Mouse (Mus musculus) hindbrain, embryonic 11.5 days (tissue): Measurements from ENCODE around the gene Stk11. TPM values are rescaled to one million over a fixed set of nuclear protein-coding genes. Genes with fewer than 3 reads are reported as not detected.

Experiments used
- ATAC-seq: fragments of 200-750 bp; cut with Nextera tagmentation; 2 replicates; pipeline ENCODE4 v1.8.0; 2017; ENCODE audit warnings: mild to moderate bottlenecking, moderate TSS enrichment, moderate library complexity; ENCODE audit not compliant: low FRiP score
- DNase-seq: peaks from one replicate; pipeline ENCODE4 v3.0.0-alpha.2; 2015; ENCODE audit warnings: low spot score
- H3K27ac ChIP-seq: fragments of 300-500 bp; sonication (generic); 2 replicates; pipeline ENCODE4 v1.5.1; 2014; ENCODE audit warnings: mild to moderate bottlenecking, low read depth, low read length
- H3K27me3 ChIP-seq: fragments of 300-500 bp; sonication (generic); 2 replicates; pipeline ENCODE4 v1.6.1; 2014; ENCODE audit warnings: mild to moderate bottlenecking, low read length, moderate library complexity, mixed read lengths; ENCODE audit not compliant: control insufficient read depth, insufficient read depth
- H3K36me3 ChIP-seq: fragments of 300-500 bp; sonication (generic); 2 replicates; pipeline ENCODE4 v1.6.1; 2014; ENCODE audit warnings: mild to moderate bottlenecking, low read length, moderate library complexity, mixed read lengths; ENCODE audit not compliant: control insufficient read depth, insufficient read depth
- H3K4me1 ChIP-seq: fragments of 300-500 bp; sonication (generic); replicated peaks from 2 replicates; pipeline ENCODE4 v1.6.1; 2014; ENCODE audit warnings: low read length, mixed read lengths; ENCODE audit not compliant: control insufficient read depth, insufficient read depth
- H3K4me2 ChIP-seq: fragments of 300-500 bp; sonication (generic); replicated peaks from 2 replicates; pipeline ENCODE4 v1.6.1; 2014; ENCODE audit warnings: mild to moderate bottlenecking, low read depth, low read length
- H3K4me3 ChIP-seq: fragments of 300-500 bp; sonication (generic); 2 replicates; pipeline ENCODE4 v1.5.1; 2014; ENCODE audit warnings: low read depth, low read length
- H3K9ac ChIP-seq: fragments of 300-500 bp; sonication (generic); 2 replicates; pipeline ENCODE4 v1.6.1; 2014; ENCODE audit warnings: low read depth, low read length
- H3K9me3 ChIP-seq: fragments of 300-500 bp; sonication (generic); 2 replicates; pipeline ENCODE4 v1.6.1; 2016; ENCODE audit warnings: low read length; ENCODE audit not compliant: control insufficient read depth
- WGBS: fragments of 180-500 bp; shearing (Covaris S2); extraction: QIAGEN DNeasy Blood & Tissue Kit; methylation state at CpG from one replicate; pipeline ENCODE4 v1.1.7; 2014; 5-methylcytosine and 5-hydroxymethylcytosine counted together
- polyA plus RNA-seq: library from polyadenylated mRNA; unstranded; fragments of >200 nt; fragmentation: Nextera tagmentation; extraction: Ambion mirVana; gene quantifications from 2 replicates; pipeline ENCODE4 v1.2.1, GENCODE M21; 2014

The Stk11 gene
- polyA plus RNA-seq, 1 experiment from 2014 or later: 26.8 TPM

DNA sequence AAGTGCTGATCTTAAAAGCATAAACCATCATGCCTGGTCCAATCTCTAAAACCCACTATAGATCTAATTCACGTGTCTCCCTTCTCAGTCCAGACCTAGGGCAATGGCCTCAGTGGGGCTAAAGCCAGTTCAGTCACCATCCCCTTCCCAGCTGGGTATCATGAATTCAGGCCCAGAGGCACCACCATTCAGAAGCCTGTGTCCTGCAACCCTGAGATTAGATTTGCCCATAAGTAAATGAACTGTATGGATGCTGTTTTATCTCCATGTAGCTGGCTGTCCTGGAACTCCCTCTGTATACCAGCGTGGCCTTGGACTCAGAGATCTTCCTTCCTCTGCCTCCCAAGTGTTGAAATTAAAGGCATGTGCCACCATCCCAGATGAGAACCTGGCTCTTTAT lies 12.6 kb upstream of the Stk11 start:
- Histone ChIP-seq H3K36me3 (no peaks in the 10 kb centered on the region), H3K4me1 (no peaks in the 10 kb centered on the region; the same call in 1 of the 2 replicates), H3K27me3 (no peaks in the 10 kb centered on the region), H3K9ac (no peak overlapping the region), H3K27ac (no peak overlapping the region), H3K4me2 (no peak overlapping the region), H3K4me3 (no peak overlapping the region), H3K9me3 (no peaks in the 10 kb centered on the region)
- DNase-seq (no peak), ATAC-seq (peak; percentile 10; the same call in 1 of the 2 replicates)
- WGBS: 83% methylated on average over 2 of the region's 2 CpGs

DNA sequence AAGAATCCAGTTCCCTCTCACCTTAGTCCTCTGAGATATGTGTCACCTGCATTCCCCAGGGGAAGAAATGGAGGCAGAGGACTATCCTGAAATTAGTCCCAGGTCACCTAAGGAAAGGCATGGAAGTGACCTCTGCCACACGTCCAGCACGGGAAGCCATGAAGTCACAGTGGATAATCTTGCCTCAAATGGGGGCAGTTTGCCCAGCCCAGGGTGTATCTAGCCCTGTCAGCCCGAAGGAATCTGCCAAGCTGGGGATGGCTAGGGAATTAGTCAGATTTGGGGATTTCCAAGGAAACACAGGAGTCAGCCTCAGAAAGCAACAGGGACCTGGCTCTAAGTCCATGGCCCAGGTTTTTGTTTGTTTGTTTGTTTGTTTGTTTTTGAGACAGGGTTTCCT lies 11.4 kb upstream of the Stk11 start:
- WGBS: 80% methylated on average over 3 of the region's 3 CpGs
- Histone ChIP-seq H3K4me2 (no peak overlapping the region), H3K9me3 (no peaks in the 10 kb centered on the region), H3K9ac (no peak overlapping the region), H3K4me3 (no peak overlapping the region), H3K27me3 (no peaks in the 10 kb centered on the region), H3K27ac (no peak overlapping the region), H3K36me3 (no peaks in the 10 kb centered on the region), H3K4me1 (no peaks in the 10 kb centered on the region; the same call in 1 of the 2 replicates)
- no peak for ATAC-seq
- DNase-seq: no peak

DNA sequence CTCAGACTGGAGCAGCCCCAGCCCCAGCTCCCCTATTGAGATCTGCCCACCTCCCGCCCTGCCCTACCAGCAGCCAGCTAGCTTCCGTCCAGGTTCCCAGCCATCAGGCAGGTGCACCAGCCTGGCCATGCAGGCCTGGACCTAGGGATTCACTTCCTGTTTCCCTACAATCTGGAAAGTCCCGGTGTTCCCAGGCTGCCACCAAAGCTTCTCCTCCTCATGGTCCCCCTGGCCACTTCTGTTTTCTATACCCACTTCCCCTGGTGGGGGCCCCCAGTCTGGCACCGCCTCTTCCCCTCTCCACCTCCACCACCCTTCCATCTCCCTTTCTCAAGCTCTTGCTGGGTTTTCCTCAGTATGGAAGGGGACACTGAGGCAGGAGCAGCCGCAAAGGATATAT lies 10.1 kb upstream of the Stk11 start, which contains the start of gene Sbno2:
Gene Sbno2 (minus strand): TSS at position 112 of the 400 bp plus-strand sequence.
- H3K4me3 ChIP-seq: no peak within 1 kb of the TSS
- DNase-seq (no peak), ATAC-seq (no peak)
- H3K27me3 ChIP-seq: no peaks in the 10 kb centered on the region
- H3K4me1 ChIP-seq: no peaks in the 10 kb centered on the region; the same call in 1 of the 2 replicates
- 73% methylated on average over 5 of the region's 5 CpGs for WGBS
- H3K9ac ChIP-seq: no peak within 1 kb of the TSS
- no peak within 1 kb of the TSS for H3K27ac ChIP-seq
- no peaks in the 10 kb centered on the region for H3K36me3 ChIP-seq
- H3K4me2 ChIP-seq: no peak within 1 kb of the TSS
- no peaks in the 10 kb centered on the region for H3K9me3 ChIP-seq

DNA sequence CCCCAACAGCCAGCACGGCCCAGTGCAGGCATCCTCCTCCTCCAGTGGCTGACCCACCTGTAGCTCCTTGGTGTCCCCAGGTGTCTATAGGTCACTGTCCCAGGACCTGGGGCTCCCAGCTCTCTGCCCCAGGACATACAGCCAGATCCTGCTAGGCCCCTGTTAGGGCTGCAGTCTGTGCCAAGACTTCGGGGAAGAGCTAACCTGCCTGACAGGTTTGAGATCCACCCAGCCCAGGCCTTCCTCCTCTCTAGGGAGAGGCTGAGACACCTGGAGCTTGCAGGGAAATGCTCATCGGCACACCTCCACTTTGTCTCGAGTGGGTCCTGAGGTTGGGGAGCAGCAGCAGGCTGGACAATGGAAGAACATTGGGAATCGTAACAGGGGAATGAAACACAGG lies 9.7 kb upstream of the Stk11 start:
- H3K4me2 ChIP-seq: no peak overlapping the region
- H3K27ac ChIP-seq: no peak overlapping the region
- no peaks in the 10 kb centered on the region; the same call in 1 of the 2 replicates for H3K4me1 ChIP-seq
- no peak overlapping the region for H3K4me3 ChIP-seq
- DNase-seq (no peak), ATAC-seq (no peak)
- WGBS: 54% methylated on average over 5 of the region's 5 CpGs
- no peak overlapping the region for H3K9ac ChIP-seq
- H3K27me3 ChIP-seq: no peaks in the 10 kb centered on the region
- no peaks in the 10 kb centered on the region for H3K9me3 ChIP-seq
- no peaks in the 10 kb centered on the region for H3K36me3 ChIP-seq

DNA sequence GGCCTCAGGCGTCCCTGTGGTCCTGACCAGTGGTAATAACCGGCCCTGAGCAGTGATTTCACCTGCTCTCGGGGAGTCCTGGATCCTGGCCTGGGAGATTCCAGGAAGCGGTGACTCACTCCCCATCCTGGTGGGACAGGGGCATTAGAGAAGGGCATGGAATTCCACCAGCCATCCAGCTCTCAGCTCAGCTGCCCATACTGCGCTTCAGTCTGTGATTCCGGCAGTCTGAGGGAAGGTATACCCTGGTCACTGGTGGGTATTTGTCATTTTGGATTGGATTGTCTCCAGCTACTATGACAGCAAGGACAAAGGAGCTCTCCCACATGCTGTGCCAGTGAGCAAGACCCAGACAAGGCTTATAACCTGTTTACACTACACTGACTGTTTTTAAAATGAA lies 7.9 kb upstream of the Stk11 start:
- no peaks in the 10 kb centered on the region for H3K9me3 ChIP-seq
- no peaks in the 10 kb centered on the region for H3K4me1 ChIP-seq
- DNase-seq (no peak), ATAC-seq (no peak)
- no peaks in the 10 kb centered on the region for H3K36me3 ChIP-seq
- no peak overlapping the region; the same call in 1 of the 2 replicates for H3K4me2 ChIP-seq
- 65% methylated on average over 6 of the region's 6 CpGs for WGBS
- H3K9ac ChIP-seq: no peak overlapping the region
- H3K27ac ChIP-seq: 0 out of 2 replicates have a peak overlapping the region, but pooled peaks have one; percentile 17
- H3K4me3 ChIP-seq: no peak overlapping the region
- H3K27me3 ChIP-seq: no peaks in the 10 kb centered on the region

DNA sequence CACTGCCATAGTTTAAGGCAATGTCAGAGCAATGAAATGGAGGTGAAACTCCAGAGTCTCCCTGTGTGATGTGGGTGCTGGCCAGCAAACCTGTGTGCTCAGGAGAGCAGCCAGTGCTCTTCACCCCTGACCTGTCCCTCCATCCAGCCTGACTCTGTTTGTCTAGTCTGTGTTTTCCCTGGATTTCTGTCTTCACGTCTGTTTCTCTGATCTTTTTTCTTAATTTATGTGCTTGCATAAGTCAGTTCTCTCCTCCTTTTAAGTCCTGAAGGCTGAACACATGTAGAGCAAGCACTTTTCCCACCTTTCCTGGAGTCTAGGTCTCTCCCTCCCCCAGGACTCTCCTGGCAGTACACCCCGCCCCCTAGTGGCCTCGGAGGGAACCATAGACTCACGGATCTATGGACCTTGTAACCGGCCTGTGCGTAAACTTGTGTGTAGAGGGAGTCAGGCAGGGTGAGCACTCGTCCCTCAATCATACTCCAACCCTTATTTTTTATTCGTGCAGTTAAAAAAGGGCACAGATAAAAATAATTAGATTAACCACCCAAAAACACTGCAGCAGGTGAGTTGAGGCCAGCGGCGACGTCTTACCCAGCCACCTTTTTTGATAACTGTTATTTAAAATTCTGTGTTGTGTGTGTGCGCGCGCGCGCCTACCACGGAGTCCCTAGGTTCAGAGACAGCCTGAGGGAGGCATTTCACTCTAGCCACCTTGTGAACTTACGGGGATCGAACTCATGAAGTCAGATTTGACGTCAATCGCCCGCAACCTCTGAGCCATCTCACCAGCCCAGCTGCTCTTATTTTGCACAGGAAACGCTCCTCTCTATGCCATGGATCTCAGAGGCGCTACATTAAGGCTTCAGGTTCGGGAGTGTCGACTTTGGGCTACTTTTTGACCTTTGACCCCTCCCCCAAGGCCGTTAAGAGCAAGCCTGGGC lies 990 bp upstream of the Stk11 start:
- H3K4me1 ChIP-seq: peaks cover 16% of the 10 kb centered on the region
- H3K9ac ChIP-seq: peak overlapping the region; percentile 45
- 2% methylated on average over 27 of the region's 27 CpGs for WGBS
- DNase-seq (peak; percentile 95), ATAC-seq (peak; percentile 44)
- peak overlapping the region; percentile 94 for H3K4me3 ChIP-seq
- H3K27ac ChIP-seq: peak overlapping the region; percentile 47; the same call in 1 of the 2 replicates
- H3K9me3 ChIP-seq: no peaks in the 10 kb centered on the region
- H3K4me2 ChIP-seq: peak overlapping the region; percentile 58
- no peaks in the 10 kb centered on the region for H3K27me3 ChIP-seq
- no peaks in the 10 kb centered on the region for H3K36me3 ChIP-seq

DNA sequence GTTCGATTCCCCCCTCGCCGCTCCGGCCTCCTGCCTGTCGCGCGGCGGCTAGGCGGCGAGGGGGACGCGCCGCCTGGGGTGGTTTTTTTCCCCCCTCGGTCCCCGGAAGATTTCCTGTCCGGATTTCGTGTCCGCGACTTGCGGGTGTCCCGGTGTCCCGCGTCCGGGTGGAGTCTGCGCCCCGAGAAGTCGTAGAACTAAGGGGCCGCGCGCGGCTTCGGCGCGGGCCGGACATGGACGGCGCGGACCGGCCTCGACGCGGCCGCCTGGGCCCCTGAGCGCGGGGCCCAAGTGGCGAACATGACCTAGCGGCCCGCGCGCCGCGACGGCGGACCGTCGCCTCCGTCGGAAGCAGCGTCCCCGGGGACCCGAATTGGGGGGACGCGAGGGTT lies 337 bp downstream of the Stk11 start:
- ATAC-seq: no peak
- Histone ChIP-seq H3K4me2 (peak overlapping the region; percentile 58), H3K9me3 (no peaks in the 10 kb centered on the region), H3K4me3 (peak overlapping the region; percentile 94), H3K4me1 (peaks cover 16% of the 10 kb centered on the region), H3K36me3 (no peaks in the 10 kb centered on the region), H3K9ac (peak overlapping the region; percentile 84), H3K27me3 (no peaks in the 10 kb centered on the region), H3K27ac (peak overlapping the region; percentile 65; the same call in 1 of the 2 replicates)
- WGBS: 1% methylated on average over 50 of the region's 63 CpGs
- no peak for DNase-seq

DNA sequence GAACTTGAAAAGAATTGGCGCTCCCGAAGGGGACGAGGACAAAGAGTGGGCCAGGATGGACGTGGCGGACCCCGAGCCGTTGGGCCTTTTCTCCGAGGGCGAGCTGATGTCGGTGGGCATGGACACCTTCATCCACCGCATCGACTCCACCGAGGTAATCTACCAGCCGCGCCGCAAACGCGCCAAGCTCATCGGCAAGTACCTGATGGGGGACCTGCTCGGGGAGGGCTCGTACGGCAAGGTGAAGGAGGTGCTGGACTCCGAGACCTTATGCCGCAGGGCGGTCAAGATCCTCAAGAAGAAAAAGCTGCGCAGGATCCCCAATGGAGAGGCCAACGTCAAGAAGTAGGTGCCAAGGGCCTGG lies 942 bp downstream of the Stk11 start:
- H3K27ac ChIP-seq: no peak overlapping the region

More for the DNA sequence above, 942 bp downstream of the Stk11 start:
- peak overlapping the region; percentile 84 for H3K9ac ChIP-seq
- no peaks in the 10 kb centered on the region for H3K27me3 ChIP-seq
- under 1% methylated on average over 27 of the region's 27 CpGs for WGBS
- H3K4me3 ChIP-seq: peak overlapping the region; percentile 94
- DNase-seq (peak; percentile 58), ATAC-seq (no peak)
- H3K36me3 ChIP-seq: no peaks in the 10 kb centered on the region
- peaks cover 16% of the 10 kb centered on the region for H3K4me1 ChIP-seq
- H3K9me3 ChIP-seq: no peaks in the 10 kb centered on the region
- peak overlapping the region; percentile 58 for H3K4me2 ChIP-seq
